14 mouse cellular contexts compared by ENCODE assay signal in genomic region chr6:8897334-8897733, GRCm38 (mm10). TPM values are rescaled to one million over a fixed set of nuclear protein-coding genes. Genes with fewer than 3 reads are reported as not detected.
DNase-seq lines count a peak whose midpoint lies in the region; ATAC-seq and TF ChIP-seq lines count a peak whose summit lies in the region.
"Had no signal": no experiment of that assay in that cellular context is flagged by ENCODE, and none has a peak within 500 bp of the region (broad histone marks: within the 10 kb centered on the region; RNA-seq: fewer than 3 reads in every experiment).

No protein-coding gene starts in this region.

- peaks cover 16% of the 10 kb centered on the region for H3K4me1 ChIP-seq in forebrain, embryonic 16.5 days (replicated peaks; ENCODE audit: control insufficient read depth, insufficient read depth, low read length)
- peaks cover 33% of the 10 kb centered on the region for H3K4me1 ChIP-seq in midbrain, embryonic 10.5 days
- H3K4me1 ChIP-seq: embryonic facial prominence, embryonic 12.5 days; limb, embryonic 12.5 days had no signal

- WGBS in forebrain, embryonic 16.5 days = 14% methylated on average over 7 of the region's 7 CpGs
- WGBS in midbrain, embryonic 10.5 days = 52% methylated on average over 7 of the region's 7 CpGs

- H3K4me3 ChIP-seq in left cerebral cortex, adult 2 months = no peak overlapping the region
- no peak overlapping the region for H3K4me3 ChIP-seq in forebrain, embryonic 16.5 days (replicated peaks; ENCODE audit: low read length)
- H3K4me3 ChIP-seq in midbrain, embryonic 10.5 days = no peak overlapping the region
- H3K4me3 ChIP-seq: embryonic facial prominence, embryonic 12.5 days; limb, embryonic 12.5 days had no signal

- no peaks in the 10 kb centered on the region for H3K27me3 ChIP-seq in forebrain, embryonic 16.5 days (replicated peaks; ENCODE audit: control insufficient read depth, insufficient read depth, low read length)
- H3K27me3 ChIP-seq in midbrain, embryonic 10.5 days (ENCODE audit: low read depth, poor library complexity, severe bottlenecking) = no peaks in the 10 kb centered on the region
- H3K27me3 ChIP-seq: embryonic facial prominence, embryonic 12.5 days; limb, embryonic 12.5 days had no signal

- H3K4me2 ChIP-seq in forebrain, embryonic 16.5 days (ENCODE audit: low read length) = no peak overlapping the region
- H3K4me2 ChIP-seq: embryonic facial prominence, embryonic 12.5 days; limb, embryonic 12.5 days; lung, embryonic 14.5 days had no signal

- H3K27ac ChIP-seq in left cerebral cortex, adult 2 months = no peak overlapping the region
- H3K27ac ChIP-seq in forebrain, embryonic 16.5 days (ENCODE audit: low read length) = no peak overlapping the region
- H3K27ac ChIP-seq in midbrain, embryonic 10.5 days (replicated peaks) = peak overlapping the region; percentile 76; the same call in 1 of the 2 replicates
- H3K27ac ChIP-seq: embryonic facial prominence, embryonic 12.5 days; limb, embryonic 12.5 days; stomach, postnatal 0 days had no signal

- H3K9ac ChIP-seq in forebrain, embryonic 16.5 days (replicated peaks; ENCODE audit: low read depth, low read length) = no peak overlapping the region
- H3K9ac ChIP-seq: embryonic facial prominence, embryonic 12.5 days; limb, embryonic 12.5 days; lung, embryonic 14.5 days had no signal

- peak; percentile 39 for DNase-seq in left cerebral cortex, postnatal 4 days
- no peak for DNase-seq in left cerebral cortex, adult 2 months (ENCODE audit: extremely low spot score in 1 of 2, low spot score in 2 of 2)
- no peak for DNase-seq in midbrain, embryonic 10.5 days (ENCODE audit: low spot score)
- peak; percentile 73 for DNase-seq in retina, embryonic 14.5 days (ENCODE audit: low spot score)
- DNase-seq in spleen, postnatal 10 days (ENCODE audit: low spot score in 2 of 2) = no peak
- no peak for DNase-seq in yolk sac, embryonic 10.5 days (ENCODE audit: low spot score)
- DNase-seq in kidney, adult 11 months = no peak
- DNase-seq: gastrocnemius, postnatal 36 days; kidney, postnatal 10 days; lung, embryonic 14.5 days had no signal

- H3K36me3 ChIP-seq in forebrain, embryonic 16.5 days (ENCODE audit: control insufficient read depth, insufficient read depth) = no peaks in the 10 kb centered on the region
- H3K36me3 ChIP-seq in midbrain, embryonic 10.5 days = no peaks in the 10 kb centered on the region
- H3K36me3 ChIP-seq: embryonic facial prominence, embryonic 12.5 days; limb, embryonic 12.5 days had no signal

- H3K9me3 ChIP-seq in forebrain, embryonic 16.5 days (ENCODE audit: control insufficient read depth, low read length) = no peaks in the 10 kb centered on the region
- H3K9me3 ChIP-seq in midbrain, embryonic 10.5 days (replicated peaks) = no peaks in the 10 kb centered on the region
- H3K9me3 ChIP-seq: embryonic facial prominence, embryonic 12.5 days; limb, embryonic 12.5 days had no signal

- intact Hi-C loops in left cerebral cortex, postnatal 4 days (cut with DNase I) = no loop called here
- intact Hi-C loops in left cerebral cortex, adult 2 months (cut with DNase I) = no loop called here

- no peak for TF ChIP-seq CTCF in left cerebral cortex, adult 2 months (IDR thresholded peaks at IDR 0.05)

- ATAC-seq in forebrain, embryonic 16.5 days = peak; percentile 71

RNA-seq across cellular contexts. Expression of gene Nxph1, which starts 50.9 kb away (rescaled TPM):
- 10 to 100 TPM; 67.6 to 70.0 TPM for total RNA-seq in left cerebral cortex, postnatal 4 days (2021)
- 10 to 100 TPM; 41.0 to 44.1 TPM for total RNA-seq in left cerebral cortex, adult 2 months (2021)
- 46.7 and 47.6 TPM in 2 replicates for polyA plus RNA-seq in forebrain, embryonic 16.5 days (2015; fragmentation: Nextera tagmentation; extraction: Ambion mirVana)
- polyA plus RNA-seq in midbrain, embryonic 10.5 days (2016; fragmentation: Nextera tagmentation; extraction: Ambion mirVana) = 0.72 and 2.0 TPM in 2 replicates
- total RNA-seq: gastrocnemius, postnatal 36 days had no signal
- polyA plus RNA-seq: lung, embryonic 14.5 days had no signal

Comparison
In these comparisons a context has a peak if more than half of its experiments do, and no peak if none do; other contexts are left out.
1. DNase-seq: peak in left cerebral cortex, postnatal 4 days (single experiment) and retina, embryonic 14.5 days (single experiment); none in left cerebral cortex, adult 2 months (0 of 2), midbrain, embryonic 10.5 days (single experiment), spleen, postnatal 10 days (0 of 2), yolk sac, embryonic 10.5 days (single experiment) and kidney, adult 11 months (single experiment).